Mouse (Mus musculus) gastrocnemius, adult 8-10 months (tissue): ENCODE measurements at regions not wholly inside any gene's neighbourhood (a gene's known extent, or its start where the extent isn't known, plus 50 kb on each side); places are given as distances from the start of the nearest gene placed in this dataset.
"Not testable (repeated sequence)": the region's sequence is repeated elsewhere in the genome, so short reads cannot be mapped to it uniquely, and the experiment has no call there.

Experiments
- DNase-seq, 2 experiments: peaks; one replicate each; pipeline ENCODE4 v3.0.0; 2022; ENCODE audit warnings: low spot score in 2 of 2

DNA sequence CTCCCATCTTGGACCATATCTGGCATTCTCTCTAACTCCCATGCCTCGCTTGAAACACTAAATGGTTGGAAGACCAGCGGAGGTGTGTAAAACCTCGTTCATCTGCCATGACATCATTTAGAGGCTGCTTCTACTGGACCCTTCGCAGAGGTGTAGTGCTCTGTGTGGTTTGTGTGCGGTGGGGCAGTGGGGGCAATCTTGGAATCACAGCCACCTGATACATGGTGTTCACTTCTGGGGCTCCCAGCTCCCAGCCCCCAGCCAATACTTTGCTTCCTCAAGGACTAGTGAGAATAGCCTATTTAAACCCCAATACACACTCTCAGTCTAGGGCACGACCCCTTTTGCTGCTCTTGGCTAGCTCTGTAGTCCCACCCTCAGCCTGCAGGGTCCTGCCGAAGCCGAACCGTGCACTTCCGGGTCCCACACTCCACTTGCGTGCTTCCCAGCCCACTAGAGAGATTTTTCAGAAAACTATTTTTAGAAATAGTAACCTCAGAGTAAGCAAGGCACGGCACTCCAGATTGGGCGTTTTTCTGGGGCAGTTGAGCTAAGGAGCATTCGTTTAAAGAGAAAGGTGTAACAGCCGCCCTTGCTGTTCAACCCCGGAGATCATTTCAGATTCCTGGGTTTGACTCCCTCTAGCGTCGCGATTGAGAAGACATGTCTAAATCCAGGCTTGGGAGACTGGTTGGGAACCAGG, 304.2 kb downstream of the Ets1 start:
- peak; percentile 57 to 59 for DNase-seq

DNA sequence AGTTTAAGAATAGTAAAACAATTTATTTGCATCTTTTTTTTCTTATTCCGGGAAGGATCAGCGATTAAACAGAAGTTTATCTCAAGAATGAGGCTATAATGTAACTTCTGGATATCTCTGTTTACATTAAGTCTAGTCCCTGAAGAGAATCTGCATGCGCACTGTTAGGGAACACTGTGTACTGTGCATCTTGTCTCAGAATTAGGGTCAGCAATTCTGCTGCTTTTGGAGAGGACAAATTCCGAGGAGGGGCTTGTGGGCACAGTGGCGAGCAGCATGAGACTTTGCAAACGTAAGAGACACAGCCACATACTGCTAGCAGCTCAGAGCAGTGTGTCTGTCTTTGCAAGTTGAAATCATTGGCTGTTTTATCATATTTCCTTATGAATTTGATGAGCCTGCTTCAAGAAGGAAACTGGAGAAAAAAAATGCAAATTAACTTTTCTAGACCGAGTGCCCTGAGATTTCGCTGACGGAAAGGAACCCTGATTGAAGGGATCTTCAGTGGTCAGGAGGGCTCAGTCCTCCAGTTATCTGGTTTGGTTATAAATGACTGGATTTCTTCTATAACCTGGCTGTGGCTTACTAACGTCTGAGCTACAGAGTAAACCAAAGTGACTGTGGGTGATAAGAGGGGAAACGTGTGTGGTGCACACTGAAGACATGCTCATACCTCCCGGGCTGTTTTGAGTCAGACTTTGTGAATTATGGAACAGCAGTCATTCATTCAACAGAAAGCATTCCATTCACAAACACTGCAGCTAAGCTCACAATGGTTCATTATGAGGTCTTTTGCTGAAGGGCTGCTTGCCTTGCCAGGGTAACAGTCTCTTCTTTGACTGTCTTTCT, 305.1 kb downstream of the Ets1 start:
- no peak for DNase-seq

DNA sequence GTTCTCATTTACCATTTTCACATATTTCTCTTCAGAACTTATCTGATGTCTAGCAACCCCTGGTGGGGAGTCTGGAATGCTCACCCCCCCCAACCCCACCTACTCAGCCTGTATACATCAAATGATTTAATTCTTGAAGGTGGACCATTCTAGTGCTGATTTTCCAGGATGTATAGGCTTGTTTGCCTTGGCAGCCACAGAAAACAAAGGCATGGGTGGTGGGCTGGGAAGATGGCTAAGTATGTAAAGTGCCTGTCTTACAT, 305.7 kb downstream of the Ets1 start:
- DNase-seq: no peak

DNA sequence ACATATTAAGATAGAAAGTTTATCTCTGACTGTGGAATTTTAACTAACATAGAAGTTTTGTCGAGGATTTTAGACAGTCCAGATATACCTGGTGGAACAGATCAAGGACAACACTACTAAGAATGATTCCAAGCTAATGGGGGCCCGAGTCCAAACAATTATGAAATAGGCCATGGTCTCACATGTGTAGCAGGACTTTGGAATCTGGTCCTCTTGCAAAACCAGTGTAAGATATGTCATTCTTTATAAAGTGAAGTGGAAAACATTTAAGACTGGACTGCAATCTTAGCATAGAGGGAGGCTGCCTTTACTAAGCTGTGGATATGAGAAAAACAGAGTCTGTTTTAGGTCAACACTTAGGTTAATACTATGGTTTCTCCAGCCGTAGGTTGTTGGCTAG, 311.2 kb downstream of the Ets1 start:
- DNase-seq: no peak

DNA sequence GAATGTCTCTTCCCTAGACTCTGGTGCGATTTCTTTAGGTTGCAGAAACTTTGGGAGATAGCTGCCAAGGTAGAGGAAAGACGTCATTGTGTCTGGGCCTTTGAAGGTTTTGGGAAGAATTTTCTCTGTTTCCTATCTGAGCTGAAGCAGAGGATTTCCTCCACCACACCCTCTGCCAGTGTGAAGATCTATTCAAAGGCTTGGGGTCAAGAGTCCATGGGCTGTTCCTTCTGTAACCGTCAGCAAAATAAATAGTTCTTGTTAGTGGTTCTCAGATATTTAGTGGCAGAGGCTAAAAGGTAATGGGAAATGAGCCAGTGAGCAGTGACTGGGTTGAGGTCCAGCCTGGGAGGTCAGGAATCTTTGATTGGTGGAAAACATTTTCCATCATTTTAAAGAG, 313.0 kb downstream of the Ets1 start:
- no peak for DNase-seq

DNA sequence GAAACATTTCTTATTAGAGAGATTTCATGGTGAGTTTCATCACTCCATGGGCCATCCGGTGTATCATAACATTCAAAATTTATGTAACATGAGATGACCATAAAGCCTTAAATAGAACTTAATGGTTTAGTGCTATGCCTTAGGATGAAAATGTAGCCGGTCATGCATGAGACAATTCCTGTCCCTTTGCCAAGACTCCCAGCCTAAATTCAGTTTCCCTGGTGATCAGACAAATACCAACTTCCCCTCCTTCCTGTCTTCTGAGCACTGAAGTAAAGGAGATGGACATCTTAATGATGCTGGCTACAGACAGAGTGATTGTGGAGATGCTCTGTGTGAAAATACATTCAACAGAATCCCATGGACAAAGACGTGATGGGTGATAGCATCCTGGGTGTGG, 322.7 kb downstream of the Ets1 start:
- DNase-seq: no peak

DNA sequence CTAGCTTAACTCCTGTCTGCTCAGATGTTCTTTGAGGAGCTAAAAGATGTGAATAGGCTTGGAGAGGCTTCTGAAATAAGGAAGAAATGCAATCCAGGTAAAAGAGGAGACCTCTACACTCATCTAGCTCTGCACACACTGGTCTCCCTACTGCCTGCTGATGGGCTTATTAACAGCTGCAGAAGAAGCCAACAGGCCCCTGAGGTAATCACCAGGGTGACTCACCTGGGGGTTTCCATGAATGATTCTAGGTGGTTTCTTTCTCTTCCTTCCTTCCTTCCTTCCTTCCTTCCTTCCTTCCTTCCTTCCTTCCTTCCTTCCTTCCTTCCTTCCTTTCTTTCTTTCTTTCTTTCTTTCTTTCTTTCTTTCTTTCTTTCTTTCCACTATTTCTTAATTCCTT, 323.4 kb downstream of the Ets1 start:
- DNase-seq: not testable (repeated sequence)

DNA sequence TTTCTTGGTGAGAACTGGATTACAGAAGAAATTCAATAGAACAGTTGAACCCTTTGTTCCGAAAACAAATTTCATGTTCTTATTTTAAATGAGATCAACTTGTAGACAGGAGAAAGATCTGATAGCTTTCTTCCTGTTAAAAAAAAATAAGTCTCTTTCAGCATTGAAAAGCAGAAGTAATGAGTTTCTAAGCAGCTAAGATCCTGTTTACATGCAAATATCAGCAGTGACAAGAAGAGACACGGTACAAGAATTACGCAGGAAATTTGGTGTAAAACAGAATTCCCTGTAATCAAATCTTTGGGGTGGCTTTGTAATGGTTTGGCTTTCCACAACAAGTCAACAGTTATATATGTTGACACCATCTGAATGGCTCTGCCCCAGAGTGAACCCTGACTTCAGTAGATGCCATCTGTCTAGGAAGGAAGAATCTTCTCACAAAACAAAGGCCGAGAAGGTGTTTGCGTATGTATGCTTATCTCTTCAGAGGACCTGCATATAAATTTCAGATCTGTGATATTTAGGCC, 326.7 kb downstream of the Ets1 start:
- no peak for DNase-seq

DNA sequence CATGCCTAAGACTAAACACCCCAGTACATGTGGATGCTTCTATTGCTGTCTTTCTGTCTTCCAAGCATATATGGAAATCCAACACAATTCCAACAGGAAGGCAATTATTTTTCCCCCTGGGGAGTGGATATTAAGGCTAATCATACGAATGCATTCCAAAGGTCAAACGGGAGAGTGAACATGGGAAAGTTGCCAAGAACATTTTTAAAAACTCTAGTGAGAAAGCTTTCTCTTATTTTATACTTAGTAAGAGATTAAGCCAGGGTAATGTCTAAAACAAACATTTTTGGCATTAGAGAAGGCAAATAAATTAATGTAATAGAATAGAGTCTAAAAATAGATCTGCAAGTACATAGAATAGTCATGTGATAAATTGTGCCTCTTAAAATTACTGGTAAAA, 332.4 kb downstream of the Ets1 start:
- DNase-seq: no peak

DNA sequence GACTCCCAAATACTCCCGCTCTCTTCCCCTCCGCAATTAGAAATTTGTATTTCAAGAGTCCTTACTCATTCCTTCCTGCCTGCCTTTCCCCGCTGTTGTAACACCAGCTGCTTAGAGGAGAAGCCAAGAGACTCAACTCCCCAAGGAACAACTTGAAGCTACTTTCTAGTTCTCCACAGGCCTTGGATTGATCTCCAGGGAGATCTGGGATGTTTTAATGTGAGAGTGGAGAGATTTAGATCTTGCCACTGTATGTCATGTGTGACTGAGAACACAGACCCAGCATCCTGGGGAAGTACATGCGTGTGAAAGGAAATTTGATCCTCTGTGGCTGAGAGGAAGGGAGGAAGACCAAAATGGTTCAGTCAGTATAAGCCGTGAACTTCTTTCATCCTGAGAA, 335.4 kb downstream of the Ets1 start:
- peak; percentile 7 to 13 for DNase-seq

DNA sequence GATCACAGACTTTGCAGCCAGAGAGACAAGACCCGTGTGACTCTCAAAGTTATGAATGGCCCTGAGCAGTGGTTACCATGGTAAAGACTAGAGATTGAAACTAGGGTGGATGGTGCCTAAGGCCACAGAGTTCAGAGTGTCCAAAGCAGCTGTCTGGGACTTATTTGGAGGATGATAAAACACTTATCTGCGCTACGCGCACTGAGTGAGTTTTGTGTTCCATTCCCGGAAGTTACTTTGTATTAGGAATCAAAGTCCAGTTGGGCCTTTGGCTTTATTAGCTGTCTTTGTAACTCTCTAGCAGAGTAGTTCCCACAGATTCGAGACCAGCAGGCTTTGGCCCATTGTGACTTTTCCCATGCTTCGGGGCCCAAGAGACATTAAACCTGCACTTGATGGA, 335.9 kb downstream of the Ets1 start:
- peak in 1 of 2 experiments; percentile 11 for DNase-seq

DNA sequence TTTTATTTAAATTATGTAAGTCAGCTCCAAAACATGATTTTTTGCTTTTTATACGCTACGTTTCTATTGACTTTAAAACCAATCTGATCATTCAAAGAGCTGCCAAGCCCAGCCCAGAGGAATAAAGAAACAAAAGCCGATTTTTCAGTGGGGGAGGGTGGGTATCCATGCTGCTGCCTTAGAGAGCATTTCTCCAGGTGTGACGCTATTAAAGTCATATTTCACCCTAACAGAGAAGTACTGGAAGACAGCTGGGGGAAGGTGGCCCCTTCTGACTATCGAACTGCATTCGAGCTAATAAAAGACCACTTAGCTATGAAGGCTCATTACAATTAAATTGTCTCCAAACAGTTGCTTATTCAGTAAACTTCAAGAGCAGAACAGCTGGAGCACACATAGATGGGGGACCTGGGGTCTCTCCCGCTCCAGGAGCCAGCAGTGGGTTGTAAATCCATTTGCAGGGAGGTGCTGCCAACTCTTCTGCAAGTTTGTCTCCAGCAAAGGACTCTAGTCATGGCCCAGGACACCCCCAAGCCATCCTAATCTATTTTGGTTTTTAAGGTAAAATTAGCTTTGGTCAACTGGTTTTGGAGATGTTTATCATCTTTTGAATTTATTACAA, 336.5 kb downstream of the Ets1 start:
- DNase-seq: no peak

DNA sequence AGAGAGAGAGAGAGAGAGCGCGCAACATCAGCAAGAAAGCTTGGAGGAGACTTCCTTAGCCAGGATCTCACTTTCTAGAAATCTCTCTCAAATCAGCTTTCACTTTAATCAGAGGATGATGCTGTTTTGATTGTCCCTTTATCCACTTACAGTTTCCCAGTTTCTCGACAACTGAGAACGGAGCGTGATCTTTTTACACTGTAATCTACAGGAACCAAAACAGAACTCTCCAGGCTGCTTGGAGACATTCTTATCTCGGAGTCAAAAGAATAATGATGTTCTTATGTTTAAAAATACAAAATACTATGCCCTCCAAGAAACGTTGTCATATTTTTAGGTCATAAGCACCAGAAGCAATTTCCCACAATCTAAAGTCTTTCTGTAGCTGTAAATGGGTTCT, 341.7 kb downstream of the Ets1 start:
- no peak for DNase-seq

DNA sequence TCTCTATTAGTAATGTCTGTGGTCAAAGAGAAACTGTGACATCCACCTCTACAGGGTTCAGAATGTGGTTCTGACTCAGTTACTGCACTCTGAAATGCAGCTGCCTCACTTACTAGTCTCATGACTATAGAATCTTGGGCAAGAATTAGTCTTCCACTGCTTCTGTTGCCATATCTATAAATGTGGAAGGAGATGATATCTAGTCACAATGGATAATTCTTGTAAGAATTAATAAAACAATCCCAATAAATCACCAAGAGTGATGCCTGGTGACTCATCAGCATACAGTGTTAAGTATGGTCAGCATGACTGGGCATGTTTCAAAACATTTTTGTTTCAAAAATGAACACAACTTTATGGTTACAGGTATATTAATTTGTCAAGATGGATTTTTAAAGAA, 344.8 kb downstream of the Ets1 start:
- DNase-seq: no peak

DNA sequence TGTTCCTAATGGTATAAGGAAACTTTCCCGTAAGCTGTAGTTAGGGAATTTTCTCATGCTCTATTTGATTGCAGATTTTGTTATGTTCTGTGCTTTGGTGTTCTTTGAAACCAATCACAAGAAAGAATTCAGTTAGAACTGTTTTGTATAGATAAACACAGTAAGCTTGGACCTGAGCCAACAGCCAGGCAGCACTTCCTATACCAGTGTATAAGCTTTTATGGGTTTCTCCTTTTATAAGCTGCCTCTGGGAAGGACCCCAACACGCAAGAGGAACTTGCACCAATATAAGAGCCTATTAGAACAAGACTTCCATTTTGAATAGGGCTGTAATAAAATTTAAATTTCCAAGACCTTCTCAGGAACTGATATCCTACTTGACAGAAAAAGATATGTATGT, 347.2 kb downstream of the Ets1 start:
- DNase-seq: no peak

DNA sequence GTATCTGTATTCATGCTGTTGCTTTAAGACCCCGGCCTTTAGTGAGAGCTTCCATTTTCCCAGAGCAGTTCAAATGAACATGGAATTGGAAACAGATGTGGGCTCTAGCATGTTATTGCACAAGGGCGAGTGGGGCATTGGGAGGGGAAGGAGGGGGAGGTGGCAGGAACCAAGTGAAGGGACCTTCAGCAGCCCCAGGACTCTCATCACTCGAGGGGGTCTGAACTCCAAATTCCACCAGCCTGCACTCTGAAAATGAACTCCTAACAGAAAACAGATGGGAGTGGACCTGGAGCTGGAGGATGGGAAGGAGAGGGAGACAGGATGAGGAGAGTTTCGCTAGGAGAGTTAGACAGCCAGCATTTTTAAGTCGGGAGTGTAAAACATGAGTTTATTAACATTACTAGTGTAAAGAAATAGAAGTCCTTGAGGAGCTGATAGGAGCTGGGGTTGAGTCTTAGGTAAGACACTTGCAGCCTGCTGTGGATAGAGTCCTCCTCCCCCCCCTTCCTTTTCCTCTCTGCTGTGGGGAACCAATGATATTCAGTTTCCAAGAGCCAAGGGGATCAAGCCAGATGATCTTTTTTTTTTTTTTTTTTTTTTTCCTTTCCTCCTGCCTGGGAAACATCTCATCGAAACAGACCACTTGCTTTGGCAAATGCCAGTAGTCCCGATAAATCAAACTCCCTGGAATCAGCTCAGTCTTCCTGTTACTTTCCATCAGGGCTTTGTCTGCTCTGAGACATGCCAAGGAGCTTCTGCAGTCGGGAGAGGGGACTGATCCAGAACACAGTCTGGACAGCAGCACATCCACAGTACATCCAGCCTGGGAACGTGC, 351.0 kb downstream of the Ets1 start:
- peak; percentile 8 to 13 for DNase-seq

DNA sequence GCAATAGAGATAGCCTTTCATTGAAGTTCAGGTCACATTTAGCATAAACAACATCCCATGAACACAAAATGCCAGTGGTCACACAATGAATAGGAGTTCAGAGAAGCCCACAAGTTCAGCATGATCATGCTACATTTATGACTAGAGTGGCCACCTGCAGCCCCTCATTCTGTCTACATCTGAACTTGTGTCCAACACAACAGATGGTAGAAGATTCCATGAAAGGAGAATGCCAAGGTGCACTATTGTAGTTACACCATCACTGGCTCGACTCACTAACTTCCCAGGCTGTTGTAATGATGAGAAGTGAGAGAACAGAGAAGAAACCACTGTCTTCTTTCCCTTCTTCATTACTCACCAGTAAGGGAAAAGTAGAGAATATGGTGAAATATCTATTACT, 353.0 kb downstream of the Ets1 start:
- no peak for DNase-seq

DNA sequence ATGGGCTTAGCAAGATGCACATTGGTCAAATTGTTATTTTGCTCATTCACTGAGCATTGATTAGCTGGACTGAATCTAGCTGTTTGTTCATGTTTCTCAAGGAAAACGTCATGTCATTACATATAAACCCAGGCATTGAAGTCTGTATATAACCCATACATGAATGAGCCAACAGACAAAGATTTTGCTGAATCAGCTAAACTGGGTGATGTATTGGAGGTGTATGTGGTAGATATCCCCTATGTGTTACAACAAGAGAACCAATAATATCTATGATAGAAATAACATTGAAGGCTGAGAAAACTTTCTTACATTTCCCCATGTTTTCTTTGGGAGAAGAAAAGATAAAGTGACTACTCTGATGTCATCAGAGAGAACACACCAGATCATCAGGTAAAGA, 362.3 kb downstream of the Ets1 start:
- DNase-seq: no peak

DNA sequence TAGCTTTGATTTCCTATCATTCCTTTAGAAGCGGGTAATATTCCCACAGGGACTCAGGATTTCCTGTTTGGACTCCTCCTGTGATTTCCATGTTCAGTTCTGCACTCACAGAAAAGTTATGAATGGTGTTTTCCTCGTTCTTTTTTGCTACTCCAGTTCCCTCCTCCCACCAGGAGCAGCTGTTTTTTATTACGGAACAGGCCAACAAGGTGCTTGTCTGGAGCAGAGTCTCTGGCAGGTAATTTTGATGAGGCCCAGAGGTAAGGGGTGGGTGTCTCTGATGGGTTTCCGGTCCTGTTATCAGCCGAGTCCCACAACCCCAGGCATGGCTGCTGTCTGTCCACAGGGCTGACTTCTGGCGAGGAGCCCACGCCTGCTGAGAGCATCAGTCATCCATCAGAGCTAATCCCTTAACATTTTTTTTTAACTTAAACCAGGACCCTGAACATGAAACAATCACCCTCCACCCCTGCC, 364.7 kb downstream of the Ets1 start:
- DNase-seq: peak in 1 of 2 experiments; percentile 7

DNA sequence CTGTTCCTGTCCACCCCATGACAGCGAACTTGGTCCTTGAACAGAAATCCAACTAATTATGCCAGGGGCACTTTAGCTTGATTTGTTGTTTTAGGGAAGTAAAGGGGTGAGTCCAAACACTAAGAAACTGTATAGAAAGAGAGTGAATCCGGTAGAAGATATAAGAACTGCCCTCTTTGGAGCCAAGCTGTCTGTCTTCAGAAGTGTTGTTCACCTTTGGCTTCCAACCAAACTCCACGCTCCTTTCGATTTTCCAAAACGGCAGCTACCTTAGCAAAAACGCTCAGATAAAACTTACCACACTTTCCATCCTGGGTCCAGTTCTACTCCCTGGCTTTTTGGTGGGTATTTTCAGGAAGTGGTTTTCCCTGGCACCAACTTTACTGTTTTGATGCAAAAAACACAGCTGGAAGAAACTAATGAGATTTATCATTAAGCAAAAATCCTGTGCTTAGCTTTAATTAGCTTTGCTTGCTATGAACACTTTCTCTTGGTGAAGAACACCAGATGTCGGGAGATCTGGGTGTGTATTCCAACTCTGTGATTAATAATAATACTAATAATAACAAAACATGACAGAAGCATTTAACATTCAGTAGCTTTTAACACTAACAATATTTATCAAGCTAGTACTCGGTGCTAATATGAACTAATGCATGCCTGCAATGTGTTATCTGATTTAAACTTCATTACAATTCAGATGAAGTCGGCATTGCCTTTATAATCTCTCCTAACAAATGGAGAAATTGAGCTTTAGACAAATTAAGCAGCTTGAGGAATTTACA, 365.3 kb downstream of the Ets1 start:
- no peak for DNase-seq

DNA sequence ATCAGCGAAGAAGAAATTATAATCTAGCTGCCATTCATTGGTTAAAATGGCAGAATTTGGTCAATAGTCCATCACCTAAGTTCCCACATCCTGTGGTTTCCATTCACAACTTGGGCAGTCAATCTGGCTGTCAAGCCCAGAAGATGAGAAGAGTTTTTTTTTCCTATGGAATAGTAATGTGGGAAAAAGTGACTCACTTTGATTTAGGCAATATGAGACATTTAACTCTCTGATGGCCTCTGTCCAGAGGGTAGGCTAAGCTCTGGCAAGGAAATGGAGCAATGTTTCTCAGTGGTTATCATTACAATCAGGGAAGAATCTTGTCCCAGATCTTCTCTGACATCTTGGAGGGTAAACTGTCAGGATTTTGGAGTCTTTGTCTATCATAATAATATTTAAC, 367.9 kb downstream of the Ets1 start:
- DNase-seq: no peak
